Mouse (Mus musculus): ENCODE data around the gene Lrp5.

The Lrp5 gene

GRCm38 (mm10) chr19:3609826-3610225 lies 76.5 kb downstream of the Lrp5 start:
- no peak for DNase-seq

GRCm38 (mm10) chr19:3594316-3594715 lies 92.0 kb downstream of the Lrp5 start:
- no peak for DNase-seq

GRCm38 (mm10) chr19:3593379-3594055 lies 92.8 kb downstream of the Lrp5 start:
- no peak for DNase-seq

GRCm38 (mm10) chr19:3589968-3590367 lies 96.4 kb downstream of the Lrp5 start:
- DNase-seq = no peak

GRCm38 (mm10) chr19:3589547-3589946 lies 96.8 kb downstream of the Lrp5 start:
- DNase-seq = no peak

GRCm38 (mm10) chr19:3587729-3588128 lies 98.6 kb downstream of the Lrp5 start:
- DNase-seq = peak; percentile 42

GRCm38 (mm10) chr19:3586540-3586939 lies 99.8 kb downstream of the Lrp5 start:
- peak; percentile 67 for DNase-seq

- no peak for DNase-seq
Observed at GRCm38 (mm10) chr19:3586026-3586425, 100.3 kb downstream of the Lrp5 start.

- DNase-seq = peak; percentile 73
Observed at GRCm38 (mm10) chr19:3581326-3581725, 105.0 kb downstream of the Lrp5 start.

GRCm38 (mm10) chr19:3577911-3578290 lies 108.5 kb downstream of the Lrp5 start:
- no peak for DNase-seq

- peak; percentile 12 for DNase-seq
Observed at GRCm38 (mm10) chr19:3577265-3577910, 109.0 kb downstream of the Lrp5 start.

- no peak for DNase-seq
Observed at GRCm38 (mm10) chr19:3576451-3577264, 109.7 kb downstream of the Lrp5 start.

GRCm38 (mm10) chr19:3575632-3576384 lies 110.6 kb downstream of the Lrp5 start, which contains the start of gene Ppp6r3:
Ppp6r3 (minus strand) TSS chr19:3575749.
- peak; percentile 100 for DNase-seq

GRCm38 (mm10) chr19:3575276-3575631 lies 111.1 kb downstream of the Lrp5 start:
- DNase-seq = no peak

GRCm38 (mm10) chr19:3574593-3575094 lies 111.7 kb downstream of the Lrp5 start:
- no peak for DNase-seq

- peak; percentile 78 for DNase-seq
Observed at GRCm38 (mm10) chr19:3564309-3564708, 122.1 kb downstream of the Lrp5 start.

- peak; percentile 18 for DNase-seq
Observed at GRCm38 (mm10) chr19:3562752-3563151, 123.6 kb downstream of the Lrp5 start.

GRCm38 (mm10) chr19:3562298-3562697 lies 124.1 kb downstream of the Lrp5 start:
- no peak for DNase-seq

- no peak for DNase-seq
Observed at GRCm38 (mm10) chr19:3556169-3556827, 130.1 kb downstream of the Lrp5 start.

GRCm38 (mm10) chr19:3554785-3555184 lies 131.6 kb downstream of the Lrp5 start:
- DNase-seq = no peak

GRCm38 (mm10) chr19:3551573-3552159 lies 134.7 kb downstream of the Lrp5 start:
- no peak for DNase-seq

GRCm38 (mm10) chr19:3550101-3550500 lies 136.3 kb downstream of the Lrp5 start:
- no peak for DNase-seq
